Mouse (Mus musculus): ENCODE data around the gene Btbd18.
A peak's percentile ranks its signal among the peaks of the same experiment; 100 is the strongest.

The Btbd18 gene

DNA sequence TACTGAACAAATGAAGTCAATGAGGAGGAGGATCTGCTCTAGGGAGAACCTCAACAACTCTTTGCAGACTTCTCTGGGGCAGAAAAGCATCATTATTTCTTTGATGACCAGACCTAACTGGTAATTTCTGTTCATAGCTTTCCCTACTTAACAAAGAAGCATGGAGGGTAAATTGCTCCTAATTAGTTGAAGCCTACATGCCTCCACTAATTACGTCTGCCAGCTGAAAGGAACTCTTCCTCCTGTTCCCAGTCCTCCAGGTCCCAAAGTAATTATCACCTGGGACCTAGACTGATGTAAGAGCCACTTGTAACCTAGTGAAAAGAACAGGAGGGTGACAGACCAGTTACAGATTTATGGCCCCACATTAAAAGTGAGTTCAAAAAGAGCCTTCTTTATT is 48.6 kb downstream of the Btbd18 start:
- peak; percentile 25 for DNase-seq

DNA sequence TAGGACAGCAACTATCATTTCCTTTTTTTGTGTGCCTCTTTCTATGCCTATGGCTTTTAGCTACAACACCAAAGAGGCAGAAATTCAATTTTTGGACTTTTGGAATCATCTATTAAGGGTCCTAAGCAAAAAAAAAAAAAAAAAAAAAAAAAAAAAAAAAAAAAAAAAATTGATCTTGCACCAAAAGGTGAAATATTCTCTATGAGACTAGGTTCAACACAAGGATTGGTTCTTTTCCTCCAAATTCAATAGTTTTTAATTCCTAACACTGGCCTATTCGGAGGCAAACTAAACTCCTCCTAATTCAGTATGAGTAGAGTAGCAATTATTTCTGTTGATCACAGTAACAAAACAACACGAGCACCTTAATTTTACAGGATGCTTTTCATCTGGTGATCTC is 53.0 kb downstream of the Btbd18 start:
- no peak for DNase-seq

DNA sequence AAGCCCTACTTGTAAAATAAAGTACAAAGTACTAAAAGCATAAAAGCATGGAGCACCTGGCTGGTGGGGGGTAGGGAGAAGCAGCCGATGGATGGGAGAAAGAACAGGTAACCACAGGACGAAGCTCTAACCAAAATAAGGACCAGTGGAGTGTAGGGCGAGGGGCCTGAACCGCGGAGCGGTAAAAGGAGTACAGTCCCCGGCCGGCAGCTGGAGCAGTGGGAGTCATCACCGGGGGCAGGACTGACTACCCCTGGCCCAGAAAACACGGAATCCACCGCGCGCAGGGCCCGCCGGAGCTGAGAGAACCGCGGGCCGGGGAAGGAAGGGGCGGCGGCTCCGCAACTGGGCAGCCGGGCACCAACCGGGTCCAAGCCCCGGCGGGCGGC is 55.5 kb downstream of the Btbd18 start:
- DNase-seq: no peak

DNA sequence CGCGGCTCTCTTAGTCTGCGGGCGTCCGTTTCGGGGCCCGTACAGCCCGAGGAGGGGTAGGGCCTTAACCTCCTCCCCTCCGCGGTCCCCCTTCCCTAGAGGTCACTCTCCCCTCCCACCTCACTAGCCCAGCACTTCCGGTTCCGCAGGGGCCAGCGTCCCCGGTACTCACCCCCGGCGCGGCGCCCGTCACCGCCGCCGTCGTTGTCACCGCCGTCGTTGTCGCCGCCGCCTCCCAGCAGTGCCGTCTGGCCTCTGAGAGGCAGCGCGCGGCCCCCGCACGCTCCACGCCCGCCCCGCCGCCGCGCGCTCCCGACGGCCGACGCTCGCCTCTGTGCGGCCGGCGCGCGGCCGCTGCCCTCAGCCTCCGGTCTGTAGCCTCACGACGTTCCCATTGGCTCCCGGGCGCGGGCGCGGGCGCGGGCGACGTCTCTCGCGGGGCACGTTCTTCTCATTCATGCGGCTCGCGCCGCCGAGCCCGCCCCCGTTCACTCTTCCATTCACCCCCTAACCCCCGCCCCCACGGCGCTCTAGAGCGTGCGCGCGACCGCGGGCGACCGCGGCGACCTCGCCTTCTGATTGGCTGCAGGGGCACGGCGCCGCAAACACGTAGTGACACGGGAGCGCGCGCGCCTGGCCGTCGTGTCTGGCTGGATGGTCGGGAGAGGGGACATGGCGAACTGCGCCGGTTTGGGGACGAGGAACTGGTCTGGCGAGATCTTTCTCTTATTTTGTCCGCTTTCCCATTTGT is 56.1 kb downstream of the Btbd18 start, which contains the start of gene Zdhhc5:
Zdhhc5 (minus strand) TSS at position 370 of the 751 bp plus-strand sequence.
- peak; percentile 99 for DNase-seq

DNA sequence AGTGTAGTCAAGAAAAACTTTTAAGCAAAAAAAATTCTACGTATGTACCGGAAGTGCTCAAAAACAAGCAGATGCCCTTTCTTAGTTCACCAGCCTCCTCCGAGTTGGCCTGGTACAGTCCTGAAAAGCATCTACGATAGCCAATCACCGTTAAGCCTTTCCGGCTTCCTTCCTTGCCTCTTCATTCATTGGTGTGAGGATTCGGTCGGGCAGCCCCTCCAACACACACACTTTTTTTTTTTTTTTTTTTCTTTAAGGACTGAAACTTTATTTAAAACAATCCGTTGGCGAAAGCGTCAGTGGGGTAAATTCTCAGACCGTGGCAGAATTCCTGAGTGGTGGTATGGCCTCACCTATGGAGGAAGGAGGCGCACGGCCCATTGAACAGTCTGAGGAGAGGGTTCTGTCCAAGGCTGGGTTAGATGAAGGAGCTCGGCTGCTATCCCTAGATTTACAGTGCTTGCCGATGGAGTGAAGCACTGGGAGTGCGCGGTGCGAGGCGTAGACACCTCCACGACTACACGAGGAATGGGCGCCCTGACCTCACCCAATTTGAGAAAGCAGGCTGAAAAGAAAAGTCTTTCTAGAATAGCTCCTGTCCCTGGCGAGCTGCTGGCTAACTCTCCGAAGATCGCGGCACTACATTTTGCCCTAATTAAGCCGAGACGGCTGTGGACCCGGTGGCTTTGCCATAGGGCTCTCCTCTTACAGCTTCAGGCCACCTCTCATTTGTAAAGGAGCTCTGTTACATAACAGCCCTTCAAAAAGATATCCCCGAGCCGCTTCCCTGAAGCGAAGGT is 56.9 kb downstream of the Btbd18 start:
- peak; percentile 99 for DNase-seq

DNA sequence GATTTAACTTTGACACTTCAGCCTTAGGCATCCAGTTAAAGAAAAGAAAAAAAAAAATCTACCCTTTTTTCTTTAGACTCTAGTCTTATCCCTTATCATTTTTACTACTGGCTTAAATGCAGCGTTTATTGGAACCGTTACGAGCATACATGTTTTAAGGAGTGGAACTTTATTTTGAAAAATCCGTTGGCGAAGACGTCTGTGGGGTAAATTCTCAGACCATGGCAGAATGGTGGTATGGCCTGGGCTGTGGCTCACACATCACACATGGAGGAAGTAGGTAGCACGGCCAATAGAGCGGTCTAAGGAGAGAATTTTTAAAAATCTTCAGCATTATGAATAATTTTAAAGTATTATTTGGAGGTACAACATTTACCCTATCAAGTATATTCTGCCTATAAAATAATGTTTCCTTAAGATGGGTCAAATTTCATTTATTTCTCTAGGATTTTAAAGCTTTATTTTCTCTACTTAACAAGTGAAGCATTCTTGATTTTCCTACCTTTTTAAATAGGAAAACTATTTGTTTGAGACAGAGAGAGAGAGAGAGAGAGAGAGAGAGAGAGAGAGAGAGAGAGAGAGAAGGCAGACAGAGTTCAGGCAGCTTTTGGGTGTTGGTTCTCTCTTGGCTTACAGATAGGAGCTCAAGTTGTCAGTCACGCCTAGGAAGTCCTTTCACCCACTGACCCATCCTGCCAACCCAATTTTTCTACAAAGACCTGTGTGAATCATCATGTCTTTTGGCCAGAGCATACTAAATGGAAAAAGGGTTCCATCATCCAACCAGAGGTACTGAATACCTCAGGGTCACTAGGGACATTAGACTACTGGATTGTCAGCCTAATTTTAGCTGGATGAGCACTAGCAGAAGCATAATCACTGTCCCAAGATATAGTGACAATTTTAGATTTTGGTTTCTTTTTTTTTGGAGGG is 57.8 kb downstream of the Btbd18 start:
- no peak for DNase-seq

DNA sequence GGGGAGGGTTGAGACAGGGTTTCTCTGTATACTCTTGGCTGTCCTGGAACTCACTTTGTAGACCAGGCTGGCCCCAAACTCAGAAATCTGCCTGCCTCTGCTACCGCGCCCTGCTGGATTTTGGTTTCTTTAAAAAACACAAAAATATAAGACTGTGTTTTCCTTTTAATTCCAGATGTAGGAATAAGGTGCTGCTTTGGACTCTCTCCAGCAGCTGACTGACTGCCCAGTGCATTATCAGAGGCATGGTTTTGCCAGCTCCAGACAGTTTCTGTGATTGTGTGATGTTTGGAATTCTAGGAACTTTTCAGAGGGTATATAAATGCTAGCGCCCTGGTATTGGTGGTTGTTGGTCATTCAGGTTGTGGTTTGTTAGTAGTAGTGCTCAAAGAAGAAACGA is 58.5 kb downstream of the Btbd18 start:
- DNase-seq: no peak

All from retina, postnatal 1 day (tissue).